Mouse (Mus musculus) midbrain, embryonic 14.5 days (tissue): ENCODE data around the gene Arfgap3. TPM values are rescaled to one million over a fixed set of nuclear protein-coding genes. Genes with fewer than 3 reads are reported as not detected.

Source experiments
- ATAC-seq: fragments of 200-750 bp; cut with Nextera tagmentation; 2 replicates; pipeline ENCODE4 v1.8.0; 2017; ENCODE audit warnings: moderate number of reproducible peaks, moderate library complexity; ENCODE audit not compliant: low FRiP score, low TSS enrichment
- DNase-seq: peaks from one replicate; pipeline ENCODE4 v3.0.0-alpha.2; 2015
- H3K27ac ChIP-seq: fragments of 300-500 bp; sonication (generic); replicated peaks from 2 replicates; pipeline ENCODE4 v1.5.1; 2014; ENCODE audit warnings: mild to moderate bottlenecking, low read depth, low read length, moderate library complexity
- H3K27me3 ChIP-seq: fragments of 300-500 bp; sonication (generic); 2 replicates; pipeline ENCODE4 v1.6.1; 2014; ENCODE audit warnings: low read length, control low read depth, mixed read lengths; ENCODE audit not compliant: control insufficient read depth, insufficient read depth
- H3K36me3 ChIP-seq: fragments of 300-500 bp; sonication (generic); 2 replicates; pipeline ENCODE4 v1.6.1; 2014; ENCODE audit warnings: low read length, control low read depth; ENCODE audit not compliant: control insufficient read depth, insufficient read depth
- H3K4me1 ChIP-seq: fragments of 300-500 bp; sonication (generic); 2 replicates; pipeline ENCODE4 v1.6.1; 2014; ENCODE audit warnings: mild to moderate bottlenecking, antibody characterized with exemption, low read length, control low read depth; ENCODE audit not compliant: control insufficient read depth, insufficient read depth
- H3K4me2 ChIP-seq: fragments of 300-500 bp; sonication (generic); 2 replicates; pipeline ENCODE4 v1.6.1; 2014; ENCODE audit warnings: mild to moderate bottlenecking, low read length, moderate library complexity
- H3K4me3 ChIP-seq: fragments of 300-500 bp; sonication (generic); replicated peaks from 2 replicates; pipeline ENCODE4 v1.5.1; 2014; ENCODE audit warnings: low read depth, low read length
- H3K9ac ChIP-seq: fragments of 300-500 bp; sonication (generic); replicated peaks from 2 replicates; pipeline ENCODE4 v1.6.1; 2014; ENCODE audit warnings: mild to moderate bottlenecking, low read length, moderate library complexity
- H3K9me3 ChIP-seq: fragments of 300-500 bp; sonication (generic); 2 replicates; pipeline ENCODE4 v1.6.1; 2016; ENCODE audit warnings: low read length, control low read depth, mixed read lengths; ENCODE audit not compliant: control insufficient read depth
- WGBS: fragments of 180-500 bp; shearing (Covaris S2); extraction: QIAGEN DNeasy Blood & Tissue Kit; methylation state at CpG from one replicate; pipeline ENCODE4 v1.1.7; 2014; 5-methylcytosine and 5-hydroxymethylcytosine counted together
- polyA plus RNA-seq: library from polyadenylated mRNA; unstranded; fragments of >200 nt; fragmentation: Nextera tagmentation; extraction: Ambion mirVana; gene quantifications from 2 replicates; pipeline ENCODE4 v1.2.1, GENCODE M21; 2014

Arfgap3 gene
- 42.2 and 45.0 TPM in 2 replicates for polyA plus RNA-seq

DNA sequence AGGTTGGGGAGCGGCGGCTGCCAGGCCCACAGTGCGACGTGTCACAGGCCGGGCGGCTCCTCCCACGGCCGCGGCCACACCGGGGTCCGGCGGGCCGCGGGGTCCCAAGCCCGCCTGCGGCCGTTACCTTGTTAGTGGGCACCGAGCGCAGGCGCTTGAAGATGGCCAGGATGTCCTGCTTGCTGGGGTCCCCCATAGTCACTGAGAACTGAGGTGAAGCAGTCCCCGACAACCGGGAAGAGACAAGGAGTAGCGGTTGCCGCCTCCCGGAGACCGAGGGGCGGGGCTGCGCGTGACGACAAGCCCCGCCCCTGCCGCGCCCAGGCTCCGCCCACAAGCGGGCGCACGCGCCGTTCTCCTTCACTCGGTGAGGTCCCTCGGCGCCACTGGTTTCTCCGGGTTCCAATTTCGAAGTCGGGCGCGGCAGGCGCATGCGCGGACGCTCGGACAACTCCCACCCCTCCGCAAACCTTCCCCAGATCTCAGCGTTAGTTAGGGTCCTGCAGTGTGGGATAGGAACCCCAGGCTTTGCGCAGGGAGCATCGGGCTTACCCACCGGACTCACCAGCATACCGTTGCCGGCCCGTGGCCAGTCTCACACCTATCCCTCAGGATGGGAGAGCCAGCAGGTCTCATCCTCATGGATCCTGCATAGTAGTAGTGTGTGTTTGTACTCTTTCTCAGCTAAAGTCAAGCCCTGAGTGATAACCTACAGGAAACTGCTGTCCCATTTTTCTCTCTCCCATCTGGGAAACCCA, at the start of gene Arfgap3:
Gene Arfgap3 (minus strand): TSS at position 294 of the 758 bp plus-strand sequence.
- Histone ChIP-seq H3K9ac (peak within 1 kb of the TSS; percentile 82), H3K9me3 (no peaks in the 10 kb centered on the region), H3K4me1 (peaks cover 11% of the 10 kb centered on the region), H3K36me3 (peaks cover 5% of the 10 kb centered on the region; the same call in 1 of the 2 replicates), H3K27ac (peak within 1 kb of the TSS; percentile 49), H3K4me2 (peak within 1 kb of the TSS; percentile 86), H3K27me3 (no peaks in the 10 kb centered on the region), H3K4me3 (peak within 1 kb of the TSS; percentile 65)
- under 1% methylated on average over 60 of the region's 60 CpGs for WGBS
- DNase-seq (peak; percentile 98), ATAC-seq (peak; percentile 91)

- no peak for ATAC-seq
- no peak for DNase-seq
- H3K36me3 ChIP-seq = no peaks in the 10 kb centered on the region
Observed at GRCm38 (mm10) chr15:83392722-83393121, 42.7 kb upstream of the Arfgap3 start.

GRCm38 (mm10) chr15:83387911-83388310, 37.9 kb upstream of the Arfgap3 start:
- H3K4me1 ChIP-seq = no peaks in the 10 kb centered on the region
- 93% methylated on average over 2 of the region's 2 CpGs for WGBS
- no peaks in the 10 kb centered on the region for H3K27me3 ChIP-seq
- H3K27ac ChIP-seq = no peak overlapping the region
- H3K9me3 ChIP-seq = no peaks in the 10 kb centered on the region
- ATAC-seq = no peak
- no peak overlapping the region for H3K9ac ChIP-seq
- DNase-seq = no peak
- no peak overlapping the region for H3K4me2 ChIP-seq
- 0 out of 2 replicates have a peak, but pooled peaks cover 3% of the 10 kb centered on the region for H3K36me3 ChIP-seq
- no peak overlapping the region for H3K4me3 ChIP-seq

More at GRCm38 (mm10) chr15:83392722-83393121, 42.7 kb upstream of the Arfgap3 start:
- no peak overlapping the region for H3K27ac ChIP-seq
- H3K4me1 ChIP-seq = no peaks in the 10 kb centered on the region
- H3K9me3 ChIP-seq = no peaks in the 10 kb centered on the region
- no peak overlapping the region for H3K9ac ChIP-seq
- H3K4me2 ChIP-seq = no peak overlapping the region
- H3K4me3 ChIP-seq = no peak overlapping the region
- no peaks in the 10 kb centered on the region for H3K27me3 ChIP-seq
- 86% methylated on average over 2 of the region's 2 CpGs for WGBS

DNA sequence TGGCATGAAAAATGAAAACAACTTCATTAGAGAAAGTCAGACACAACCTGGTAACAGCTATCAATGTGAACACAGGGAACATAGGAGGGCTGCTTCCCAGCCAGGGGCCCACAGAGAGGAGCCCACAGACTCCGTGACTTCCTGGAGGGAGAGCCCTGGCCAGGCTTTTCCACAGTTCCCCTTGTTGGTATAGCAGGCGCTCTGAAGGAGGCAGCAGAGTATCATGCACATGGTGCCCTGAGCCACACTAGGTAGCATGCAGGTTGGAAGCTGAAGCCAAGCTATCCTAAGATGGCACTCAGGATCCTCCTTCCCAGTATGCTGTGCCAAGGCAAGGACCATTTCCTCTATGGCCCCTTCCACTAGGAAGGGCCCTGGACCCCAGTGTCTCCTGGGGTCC, 33.6 kb upstream of the Arfgap3 start:
- H3K4me2 ChIP-seq = no peak overlapping the region
- no peaks in the 10 kb centered on the region for H3K4me1 ChIP-seq
- H3K9ac ChIP-seq = no peak overlapping the region
- 0 out of 2 replicates have a peak, but pooled peaks cover 3% of the 10 kb centered on the region for H3K36me3 ChIP-seq
- H3K9me3 ChIP-seq = no peaks in the 10 kb centered on the region
- DNase-seq (peak; percentile 1), ATAC-seq (no peak)
- H3K4me3 ChIP-seq = no peak overlapping the region
- no peak overlapping the region for H3K27ac ChIP-seq
- 93% methylated on average over 2 of the region's 2 CpGs for WGBS
- no peaks in the 10 kb centered on the region for H3K27me3 ChIP-seq

GRCm38 (mm10) chr15:83383136-83383535, 33.1 kb upstream of the Arfgap3 start:
- Histone ChIP-seq H3K9me3 (no peaks in the 10 kb centered on the region), H3K9ac (no peak overlapping the region), H3K4me3 (no peak overlapping the region), H3K4me2 (no peak overlapping the region), H3K27me3 (no peaks in the 10 kb centered on the region), H3K36me3 (0 out of 2 replicates have a peak, but pooled peaks cover 3% of the 10 kb centered on the region), H3K4me1 (no peaks in the 10 kb centered on the region), H3K27ac (no peak overlapping the region)
- no peak for DNase-seq
- 92% methylated on average over 5 of the region's 5 CpGs for WGBS
- ATAC-seq = no peak

DNA sequence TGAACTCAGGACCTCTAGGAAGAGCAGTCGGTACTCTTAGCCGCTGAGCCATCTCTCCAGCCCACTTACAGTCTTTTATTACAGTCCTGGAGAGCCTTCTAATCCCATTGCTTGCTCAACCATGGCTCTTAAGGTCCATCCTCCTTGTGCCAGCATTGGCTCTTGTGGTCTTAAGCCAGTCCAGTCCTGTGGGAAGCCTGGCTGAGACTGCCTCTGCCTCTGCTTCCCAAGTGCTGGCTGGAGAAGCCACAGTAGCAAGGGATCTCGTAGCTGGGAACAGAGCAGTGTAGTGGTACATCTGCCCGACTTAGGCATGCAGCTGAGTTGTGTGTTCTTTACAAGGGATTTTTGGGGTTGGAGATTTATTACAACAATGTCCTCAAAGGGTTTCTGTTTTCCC, 32.4 kb upstream of the Arfgap3 start:
- 96% methylated on average over 4 of the region's 4 CpGs for WGBS
- ATAC-seq = no peak
- no peak overlapping the region for H3K27ac ChIP-seq

GRCm38 (mm10) chr15:83377153-83377552, 27.1 kb upstream of the Arfgap3 start:
- Histone ChIP-seq H3K27ac (no peak overlapping the region), H3K27me3 (no peaks in the 10 kb centered on the region), H3K4me1 (no peaks in the 10 kb centered on the region), H3K9ac (no peak overlapping the region), H3K9me3 (no peaks in the 10 kb centered on the region), H3K36me3 (no peaks in the 10 kb centered on the region), H3K4me2 (no peak overlapping the region), H3K4me3 (no peak overlapping the region)
- WGBS = 93% methylated on average over 4 of the region's 4 CpGs
- no peak for DNase-seq
- no peak for ATAC-seq

More for the DNA sequence above, 32.4 kb upstream of the Arfgap3 start:
- Histone ChIP-seq H3K4me2 (no peak overlapping the region), H3K4me1 (no peaks in the 10 kb centered on the region), H3K9me3 (no peaks in the 10 kb centered on the region), H3K4me3 (no peak overlapping the region), H3K27me3 (no peaks in the 10 kb centered on the region), H3K36me3 (0 out of 2 replicates have a peak, but pooled peaks cover 3% of the 10 kb centered on the region), H3K9ac (no peak overlapping the region)
- DNase-seq = no peak

DNA sequence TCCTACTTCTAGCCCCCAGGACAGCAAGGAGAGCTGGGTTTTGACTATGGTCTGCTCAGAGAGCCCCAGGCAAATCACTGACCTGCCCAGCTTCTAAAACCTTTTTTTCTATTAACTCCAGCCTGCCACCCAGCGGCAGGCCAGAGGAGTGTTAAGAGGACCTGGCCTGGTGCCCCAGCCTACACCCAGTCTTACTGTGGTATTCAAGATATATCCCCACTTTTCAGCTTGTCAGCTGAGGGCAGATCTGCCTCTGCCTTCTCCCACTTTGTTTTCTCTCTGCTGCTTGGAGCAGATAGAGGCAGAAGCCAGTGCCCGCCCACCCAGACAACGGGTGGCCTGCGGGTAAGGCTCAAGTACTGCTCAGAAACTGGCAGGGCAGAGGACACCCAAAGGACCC, 25.1 kb upstream of the Arfgap3 start:
- Histone ChIP-seq H3K27ac (no peak overlapping the region), H3K27me3 (no peaks in the 10 kb centered on the region), H3K36me3 (no peaks in the 10 kb centered on the region), H3K4me3 (no peak overlapping the region), H3K4me1 (no peaks in the 10 kb centered on the region), H3K4me2 (no peak overlapping the region), H3K9me3 (no peaks in the 10 kb centered on the region), H3K9ac (no peak overlapping the region)
- 65% methylated on average over 4 of the region's 4 CpGs for WGBS
- DNase-seq (peak; percentile 68), ATAC-seq (no peak)

DNA sequence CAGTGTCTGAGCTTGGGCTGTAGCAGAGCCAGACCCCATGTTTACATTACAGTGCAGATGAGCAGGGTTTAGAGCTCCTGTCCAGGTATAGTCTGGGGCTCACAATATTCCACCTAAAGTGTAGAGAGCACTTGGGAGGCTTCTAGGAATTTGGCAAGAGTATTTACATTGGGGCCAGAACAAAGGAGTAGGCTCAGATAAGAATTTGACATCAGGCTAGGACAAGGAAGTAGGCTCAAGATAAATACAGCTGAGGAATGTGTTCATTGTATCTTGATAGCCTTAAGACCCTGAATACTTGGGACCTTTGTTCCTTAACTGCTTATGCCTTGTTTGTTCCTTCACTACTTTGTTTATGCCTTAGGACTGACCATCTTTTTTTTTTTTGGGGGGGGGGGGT, 24.0 kb upstream of the Arfgap3 start:
- ATAC-seq (no peak), DNase-seq (no peak)
- no peaks in the 10 kb centered on the region for H3K27me3 ChIP-seq
- no peak overlapping the region for H3K27ac ChIP-seq
- no peak overlapping the region for H3K4me3 ChIP-seq
- H3K4me1 ChIP-seq = no peaks in the 10 kb centered on the region
- no peak overlapping the region for H3K4me2 ChIP-seq
- no peaks in the 10 kb centered on the region for H3K9me3 ChIP-seq
- H3K36me3 ChIP-seq = no peaks in the 10 kb centered on the region
- H3K9ac ChIP-seq = no peak overlapping the region
